17 mouse cellular contexts compared by ENCODE assay signal in genomic region chr4:127454511-127455119, GRCm38 (mm10).
"Had no signal": no experiment of that assay in that cellular context is flagged by ENCODE, and none has a peak within 500 bp of the region (broad histone marks: within the 10 kb centered on the region; RNA-seq: fewer than 3 reads in every experiment).

No protein-coding gene starts in this region.

- DNase-seq: kidney, postnatal 25 days; layer of hippocampus, adult 9-11 months; liver; lung, adult 18-20 months; lung, postnatal 10 days; lung, postnatal 36 days; thymus, adult 18-20 months; thymus, postnatal 36 days had no signal

- H3K9me3 ChIP-seq: liver, embryonic 15.5 days; lung, embryonic 15.5 days had no signal

- H3K4me2 ChIP-seq: limb, embryonic 13.5 days; liver, embryonic 12.5 days; liver, embryonic 15.5 days; lung, embryonic 15.5 days; midbrain, embryonic 13.5 days had no signal

- ATAC-seq: liver, embryonic 12.5 days; midbrain, embryonic 13.5 days; midbrain, embryonic 16.5 days had no signal

- H3K27me3 ChIP-seq: limb, embryonic 13.5 days; liver, embryonic 12.5 days; liver, embryonic 15.5 days; lung, embryonic 15.5 days; midbrain, embryonic 13.5 days had no signal

- H3K27ac ChIP-seq: kidney, postnatal 0 days; layer of hippocampus, adult 2 months; limb, embryonic 10.5 days; limb, embryonic 13.5 days; liver, embryonic 12.5 days; liver, embryonic 15.5 days; lung, embryonic 15.5 days; midbrain, embryonic 13.5 days had no signal

- H3K9ac ChIP-seq: limb, embryonic 13.5 days; liver, embryonic 12.5 days; liver, embryonic 15.5 days; lung, embryonic 15.5 days; midbrain, embryonic 13.5 days had no signal

- H3K36me3 ChIP-seq: limb, embryonic 10.5 days; limb, embryonic 13.5 days; liver, embryonic 12.5 days; liver, embryonic 15.5 days; lung, embryonic 15.5 days; midbrain, embryonic 13.5 days had no signal

- H3K4me3 ChIP-seq: layer of hippocampus, adult 2 months; limb, embryonic 10.5 days; limb, embryonic 13.5 days; liver, embryonic 12.5 days; liver, embryonic 15.5 days; lung, embryonic 15.5 days; midbrain, embryonic 13.5 days had no signal

- H3K4me1 ChIP-seq: limb, embryonic 10.5 days; limb, embryonic 13.5 days; liver, embryonic 12.5 days; liver, embryonic 15.5 days; lung, embryonic 15.5 days; midbrain, embryonic 13.5 days had no signal
